Mouse (Mus musculus) liver, embryonic 14.5 days (tissue): ENCODE measurements around the gene Xrcc3. TPM values are rescaled to one million over a fixed set of nuclear protein-coding genes. Genes with fewer than 3 reads are reported as not detected.

Source experiments
- ATAC-seq: fragments of 200-750 bp; cut with Nextera tagmentation; 2 replicates; pipeline ENCODE4 v1.8.0; 2017; ENCODE audit warnings: moderate number of reproducible peaks, mild to moderate bottlenecking, moderate library complexity; ENCODE audit not compliant: insufficient read depth
- DNase-seq, 3 experiments: peaks; one replicate each; pipeline ENCODE4 v3.0.0-alpha.2; 2012 to 2013; ENCODE audit warnings: low read depth in 3 of 3, low spot score in 3 of 3
- H3K27ac ChIP-seq: fragments of 300-500 bp; sonication (generic); 2 replicates; pipeline ENCODE4 v1.5.1; 2014; ENCODE audit warnings: moderate library complexity, mild to moderate bottlenecking, control low read depth, inconsistent platforms
- H3K27me3 ChIP-seq: fragments of 300-500 bp; sonication (generic); 2 replicates; pipeline ENCODE4 v1.6.1; 2014; ENCODE audit warnings: mild to moderate bottlenecking, low read length, moderate library complexity; ENCODE audit not compliant: control insufficient read depth, insufficient read depth
- H3K36me3 ChIP-seq: fragments of 300-500 bp; sonication (generic); replicated peaks from 2 replicates; pipeline ENCODE4 v1.6.1; 2014; ENCODE audit warnings: low read depth; ENCODE audit not compliant: control insufficient read depth, insufficient read depth
- H3K4me1 ChIP-seq, 2 experiments: fragments of 200-500 bp in 1 of 2; fragments of 300-500 bp in 1 of 2; sonication (generic) in 1 of 2; replicated peaks; 2 replicates each; pipeline ENCODE4 v1.6.1; 2012 to 2014; ENCODE audit warnings: antibody characterized with exemption in 1 of 2, inconsistent platforms in 1 of 2, low read length in 1 of 2; ENCODE audit not compliant: control insufficient read depth in 2 of 2, insufficient read depth in 2 of 2
- H3K4me2 ChIP-seq: fragments of 300-500 bp; sonication (generic); 2 replicates; pipeline ENCODE4 v1.6.1; 2014; ENCODE audit warnings: low read depth, mild to moderate bottlenecking, control low read depth, moderate library complexity
- H3K4me3 ChIP-seq, 2 experiments: fragments of 200-500 bp in 1 of 2; fragments of 300-500 bp in 1 of 2; sonication (generic) in 1 of 2; 2 replicates each; pipeline ENCODE4 v1.5.1; 2012 to 2014; ENCODE audit warnings: low read depth in 2 of 2, low read length in 2 of 2, mild to moderate bottlenecking in 2 of 2, control low read depth in 1 of 2, inconsistent platforms in 1 of 2, moderate library complexity in 1 of 2; ENCODE audit not compliant: insufficient read depth in 1 of 2
- H3K9ac ChIP-seq: fragments of 300-500 bp; sonication (generic); replicated peaks from 2 replicates; pipeline ENCODE4 v1.6.1; 2014; ENCODE audit warnings: mild to moderate bottlenecking, control low read depth, moderate library complexity
- H3K9me3 ChIP-seq: fragments of 300-500 bp; sonication (generic); 2 replicates; pipeline ENCODE4 v1.6.1; 2016; ENCODE audit warnings: low read length, mixed read lengths; ENCODE audit not compliant: control insufficient read depth
- CTCF ChIP-seq: IDR thresholded peaks from 2 replicates; pipeline ENCODE4 v1.5.1; 2016; ENCODE audit warnings: antibody characterized with exemption, low read depth, control low read depth
- EP300 ChIP-seq: IDR thresholded peaks from 2 replicates; pipeline ENCODE4 v1.6.1; 2016; ENCODE audit warnings: antibody characterized with exemption, low read depth
- WGBS: fragments of 180-500 bp; shearing (Covaris S2); extraction: QIAGEN DNeasy Blood & Tissue Kit; methylation state at CpG from one replicate; pipeline ENCODE4 v1.1.7; 2014; ENCODE audit not compliant: insufficient replicate concordance; 5-methylcytosine and 5-hydroxymethylcytosine counted together
- polyA plus RNA-seq, 2 experiments: library from polyadenylated mRNA; depleted of rRNA in 1 of 2; stranded (reverse) in 1 of 2; unstranded in 1 of 2; fragments of >200 nt; fragmentation: Nextera tagmentation in 1 of 2; extraction: Ambion mirVana in 1 of 2; gene quantifications; 2 replicates each; pipeline versions ENCODE4 v1.2.1 to v1.2.3; 2012 to 2014

The Xrcc3 gene
- polyA plus RNA-seq, 2 experiments, result 6.6 to 11.7 TPM

GRCm38 (mm10) chr12:111770651-111771050 lies 43.0 kb downstream of the Xrcc3 start:
- Histone ChIP-seq H3K4me3 (no peak overlapping the region), H3K4me1 (0 out of 4 replicates have a peak, but pooled peaks cover 0 to 3% of the 10 kb centered on the region in 2 experiments), H3K27ac (no peak overlapping the region), H3K36me3 (peaks cover 23% of the 10 kb centered on the region), H3K27me3 (no peaks in the 10 kb centered on the region), H3K4me2 (no peak overlapping the region), H3K9me3 (no peaks in the 10 kb centered on the region), H3K9ac (no peak overlapping the region)
- WGBS, result 79% methylated on average over 10 of the region's 10 CpGs
- TF ChIP-seq EP300 (no peak), CTCF (no peak; the same call in 1 of the 2 replicates)
- ATAC-seq (no peak), DNase-seq (no peak)

DNA sequence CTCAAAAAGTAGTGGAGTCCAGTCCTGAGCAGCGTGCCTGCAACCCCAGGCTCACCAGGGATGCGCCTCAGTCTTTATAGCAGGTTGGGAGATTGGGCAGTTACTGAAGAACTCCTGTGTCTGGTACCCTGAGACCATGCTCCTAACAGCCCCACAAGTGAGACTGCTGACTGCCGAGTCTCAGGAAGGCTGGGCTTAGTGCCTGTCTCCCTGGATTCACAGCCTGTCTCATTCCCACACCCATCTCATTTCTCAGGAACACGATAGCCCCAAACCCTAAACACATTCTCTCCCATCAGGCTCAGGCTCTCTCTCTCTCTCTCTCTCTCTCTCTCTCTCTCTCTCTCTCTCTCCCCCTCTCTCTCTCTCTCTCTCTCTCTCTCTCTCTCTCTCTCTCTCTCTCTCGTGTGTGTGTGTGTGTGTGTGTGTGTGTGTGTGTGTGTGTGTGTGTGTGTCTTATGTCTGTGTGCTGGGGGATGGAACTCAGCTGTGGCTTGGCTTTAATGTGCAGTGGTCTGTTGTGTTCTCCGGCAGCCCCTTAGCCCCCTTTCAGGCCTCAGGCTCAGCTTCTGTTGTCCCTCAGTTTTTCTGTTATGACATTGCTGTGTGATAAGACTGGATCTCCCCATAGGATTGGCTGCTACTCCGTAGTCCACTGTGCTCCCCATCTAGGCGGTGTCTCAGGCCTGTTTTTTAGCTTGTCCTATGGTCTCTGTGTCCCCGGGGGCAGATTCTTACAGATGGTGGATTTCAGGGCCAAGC lies 43.7 kb downstream of the Xrcc3 start:
- WGBS, result 67% methylated on average over 9 of the region's 9 CpGs
- no peak for DNase-seq
- no peak for ATAC-seq
- H3K9me3 ChIP-seq, result no peaks in the 10 kb centered on the region
- H3K4me3 ChIP-seq, result no peak overlapping the region
- H3K27me3 ChIP-seq, result no peaks in the 10 kb centered on the region
- H3K27ac ChIP-seq, result no peak overlapping the region
- H3K9ac ChIP-seq, result no peak overlapping the region
- H3K4me2 ChIP-seq, result no peak overlapping the region
- peaks cover 23% of the 10 kb centered on the region for H3K36me3 ChIP-seq
- 0 out of 4 replicates have a peak, but pooled peaks cover 0 to 3% of the 10 kb centered on the region in 2 experiments for H3K4me1 ChIP-seq
- TF ChIP-seq CTCF (no peak), EP300 (no peak)

GRCm38 (mm10) chr12:111769306-111769705 lies 44.4 kb downstream of the Xrcc3 start:
- H3K4me3 ChIP-seq, result no peak overlapping the region
- H3K36me3 ChIP-seq, result peaks cover 21% of the 10 kb centered on the region
- H3K9ac ChIP-seq, result no peak overlapping the region
- H3K27ac ChIP-seq, result no peak overlapping the region
- H3K27me3 ChIP-seq, result no peaks in the 10 kb centered on the region
- 41% methylated on average over 10 of the region's 10 CpGs for WGBS
- H3K9me3 ChIP-seq, result no peaks in the 10 kb centered on the region
- TF ChIP-seq CTCF, result peak; percentile 21; the same call in 1 of the 2 replicates
- no peak for TF ChIP-seq EP300
- DNase-seq, result no peak
- 0 out of 4 replicates have a peak, but pooled peaks cover 0 to 3% of the 10 kb centered on the region in 2 experiments for H3K4me1 ChIP-seq
- H3K4me2 ChIP-seq, result no peak overlapping the region
- no peak for ATAC-seq

DNA sequence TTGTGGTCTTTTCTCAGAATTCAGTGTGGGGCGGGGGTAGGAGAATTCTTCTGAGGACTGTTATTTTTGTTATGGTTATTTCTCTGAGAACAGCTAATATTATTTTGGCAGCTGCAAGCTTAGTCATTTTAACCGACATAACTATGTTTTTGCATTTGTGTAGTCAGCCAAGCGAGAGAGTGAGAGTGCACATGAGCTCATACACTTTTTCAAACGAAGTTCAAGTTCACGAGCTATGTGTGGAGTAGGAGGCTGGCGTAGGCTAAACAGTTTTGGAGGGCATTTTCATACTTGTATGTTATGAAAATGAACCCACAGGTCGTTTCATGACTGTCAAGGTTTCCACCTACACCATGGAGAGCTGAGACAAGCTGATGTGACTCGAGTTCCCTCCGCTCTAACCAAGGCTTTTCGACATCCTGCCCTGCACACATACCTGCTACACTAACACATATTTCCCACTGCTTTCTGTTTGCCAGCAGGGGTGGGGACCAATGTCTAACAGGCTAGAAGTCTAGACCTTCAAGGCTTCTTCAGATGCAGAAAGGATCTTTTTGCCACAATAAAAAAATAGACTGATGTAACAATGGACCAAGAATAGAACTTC lies 45.2 kb downstream of the Xrcc3 start:
- WGBS, result 77% methylated on average over 10 of the region's 10 CpGs
- no peak for ATAC-seq
- H3K4me2 ChIP-seq, result no peak overlapping the region
- DNase-seq, result no peak
- H3K4me3 ChIP-seq, result no peak overlapping the region
- H3K27me3 ChIP-seq, result no peaks in the 10 kb centered on the region
- no peak overlapping the region for H3K9ac ChIP-seq
- no peak overlapping the region for H3K27ac ChIP-seq
- no peaks in the 10 kb centered on the region for H3K9me3 ChIP-seq
- 0 out of 4 replicates have a peak, but pooled peaks cover 0 to 3% of the 10 kb centered on the region in 2 experiments for H3K4me1 ChIP-seq
- peaks cover 13% of the 10 kb centered on the region for H3K36me3 ChIP-seq
- TF ChIP-seq CTCF (no peak), EP300 (no peak)
